Mouse (Mus musculus): ENCODE measurements around the gene Bbs2.
"Not testable (repeated sequence)": the region's sequence is repeated elsewhere in the genome, so short reads cannot be mapped to it uniquely, and the experiment has no call there.

The Bbs2 gene

DNA sequence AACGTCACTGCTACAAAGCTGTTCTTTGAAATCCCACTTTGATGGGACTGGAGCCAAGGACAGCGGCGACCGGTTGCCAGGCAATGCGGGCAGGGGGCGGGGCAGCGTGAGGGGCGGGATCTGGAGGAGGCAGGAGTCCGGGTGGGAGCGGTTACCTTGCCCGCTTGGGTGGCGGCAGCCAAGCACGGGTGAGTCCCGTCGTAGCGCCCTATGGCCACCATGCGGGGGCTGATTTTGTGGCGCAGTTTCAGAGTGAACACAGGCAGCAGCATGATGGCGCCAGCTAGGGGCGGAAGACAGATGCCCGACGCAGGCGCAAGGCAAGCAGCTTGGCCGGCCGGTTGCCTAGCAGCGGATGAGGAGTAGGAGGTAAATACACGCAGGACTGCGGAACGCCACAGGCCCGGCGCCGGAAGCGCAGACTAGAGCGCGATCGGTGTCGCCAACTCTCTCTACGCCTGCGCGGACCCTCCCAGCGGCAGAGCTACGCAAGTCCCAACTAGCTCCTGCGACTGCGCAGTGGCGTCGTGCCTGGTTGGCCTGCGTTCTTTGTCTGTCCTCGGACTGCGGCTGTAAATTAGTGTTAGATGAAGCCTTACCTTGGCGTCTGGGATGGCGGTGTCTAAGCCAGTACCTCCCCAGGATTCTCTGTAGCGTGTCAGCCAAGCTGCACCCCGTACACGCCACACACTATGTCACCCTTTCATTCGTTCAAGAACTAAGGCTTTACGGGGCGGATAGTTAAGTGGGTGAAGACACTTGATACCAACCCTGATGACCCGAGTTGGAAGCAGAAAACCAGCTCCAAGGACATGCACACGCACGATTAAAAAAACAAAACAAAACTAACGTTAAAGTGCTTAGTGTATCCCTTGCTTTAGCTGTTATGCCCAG is at the start of gene Bbs2:
Gene Bbs2 (minus strand): TSS at position 848 of the 894 bp plus-strand sequence.
- peak; percentile 99 for DNase-seq (ENCODE audit: low spot score)

DNA sequence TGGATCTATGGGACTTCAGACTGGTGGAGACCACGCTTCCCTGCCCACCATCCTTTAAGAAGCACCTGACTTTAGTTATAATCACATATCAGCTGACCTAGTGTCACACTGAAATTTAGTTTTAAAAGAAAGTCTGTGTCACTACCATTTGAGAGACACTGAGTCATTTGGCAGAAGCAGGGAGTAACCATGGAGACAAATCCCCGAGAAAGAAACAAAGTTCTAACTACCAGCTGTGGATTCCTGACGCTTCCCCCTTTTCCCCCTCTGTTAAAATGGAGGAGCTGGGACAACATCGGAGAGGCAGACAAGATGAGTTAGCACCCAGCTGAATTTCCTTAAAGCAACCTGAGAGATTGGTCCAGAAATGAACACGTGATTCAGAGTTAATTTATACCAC is 49.5 kb upstream of the Bbs2 start:
- DNase-seq (ENCODE audit: low spot score) = no peak

DNA sequence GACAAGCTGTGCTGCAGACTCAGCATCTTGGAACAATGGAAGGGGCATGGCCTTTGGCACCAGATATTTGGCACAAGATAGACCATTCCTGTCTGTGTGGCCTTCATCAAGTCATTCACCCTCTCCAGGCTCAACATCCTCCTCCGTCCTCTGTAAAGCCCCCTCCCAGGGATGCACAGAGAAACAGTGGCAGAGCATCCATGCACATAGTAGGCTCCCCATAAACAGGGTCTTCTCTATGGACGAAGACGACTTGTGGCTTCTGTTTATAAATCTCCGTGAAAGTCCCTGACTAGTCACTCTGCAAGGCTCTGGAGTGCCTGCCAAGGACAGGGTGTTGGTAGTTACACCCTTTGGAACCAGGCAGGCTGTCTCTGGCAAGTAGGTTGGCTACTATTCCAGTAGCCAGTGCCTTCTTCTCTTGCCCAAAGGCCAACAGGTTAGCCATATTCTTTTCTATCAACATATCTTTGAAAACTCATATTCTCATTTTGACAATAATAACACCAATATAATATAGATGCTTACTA is 41.6 kb upstream of the Bbs2 start:
- DNase-seq (ENCODE audit: low spot score) = no peak

DNA sequence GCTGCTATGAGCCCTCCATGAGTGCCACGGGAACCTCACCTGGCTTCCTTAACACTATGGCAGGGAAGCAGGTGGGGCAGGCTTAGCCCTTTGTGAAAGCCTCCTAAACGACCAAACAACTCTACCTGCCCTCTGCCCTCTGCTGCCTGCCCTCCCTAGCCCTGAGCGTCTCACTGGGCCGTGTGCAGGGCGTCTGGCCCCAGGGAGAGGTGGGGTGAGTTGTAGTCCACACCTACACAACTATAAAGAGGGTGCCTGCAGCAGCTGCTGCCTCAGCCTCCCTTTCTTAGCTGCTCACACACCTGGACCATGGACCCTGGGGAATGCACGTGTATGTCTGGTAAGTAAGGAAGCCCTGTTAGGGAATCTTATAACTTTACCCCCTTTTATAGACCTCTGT is 38.2 kb upstream of the Bbs2 start, which contains the start of gene Mt4:
Gene Mt4 (plus strand): TSS at position 265 of the 400 bp plus-strand sequence.
- DNase-seq (ENCODE audit: low spot score) = no peak

DNA sequence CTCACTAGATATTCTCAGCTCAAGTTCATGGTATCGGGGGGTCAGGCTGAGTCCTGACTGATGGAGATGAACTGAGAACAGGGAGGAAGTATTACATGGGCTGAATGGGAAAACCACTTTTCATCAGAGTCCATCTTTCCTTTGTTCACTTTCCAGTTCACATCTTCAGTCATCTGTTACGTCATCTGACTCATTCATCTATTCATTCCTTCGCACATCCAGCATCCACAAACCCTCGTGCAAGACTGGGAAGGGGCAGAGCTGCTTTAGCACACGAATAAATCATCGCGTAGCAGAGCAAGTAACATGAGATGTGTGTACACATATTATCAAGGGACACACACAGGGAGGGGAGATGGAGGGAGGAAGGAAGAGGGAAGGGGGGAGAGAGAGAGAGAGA is 37.5 kb upstream of the Bbs2 start:
- DNase-seq (ENCODE audit: low spot score) = no peak

DNA sequence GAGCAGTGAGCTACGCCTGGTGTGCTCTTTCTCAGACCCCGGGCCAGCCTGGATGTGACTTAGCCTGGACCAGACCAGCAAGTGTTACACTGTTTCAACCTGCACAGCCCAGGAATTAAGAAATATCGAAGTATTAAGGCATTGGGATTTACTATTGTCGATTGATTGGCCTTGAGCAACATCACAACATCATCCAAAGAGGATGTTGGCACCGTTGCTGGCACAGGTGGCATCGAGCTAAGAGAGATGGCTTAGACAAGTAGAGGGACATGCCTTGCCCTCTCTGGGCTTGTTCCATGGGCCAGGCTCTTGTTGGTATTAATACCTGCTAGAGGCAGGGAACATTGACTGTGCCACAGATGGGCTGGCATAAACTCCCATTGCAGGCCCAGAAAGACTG is 36.8 kb upstream of the Bbs2 start:
- no peak for DNase-seq (ENCODE audit: low spot score)

DNA sequence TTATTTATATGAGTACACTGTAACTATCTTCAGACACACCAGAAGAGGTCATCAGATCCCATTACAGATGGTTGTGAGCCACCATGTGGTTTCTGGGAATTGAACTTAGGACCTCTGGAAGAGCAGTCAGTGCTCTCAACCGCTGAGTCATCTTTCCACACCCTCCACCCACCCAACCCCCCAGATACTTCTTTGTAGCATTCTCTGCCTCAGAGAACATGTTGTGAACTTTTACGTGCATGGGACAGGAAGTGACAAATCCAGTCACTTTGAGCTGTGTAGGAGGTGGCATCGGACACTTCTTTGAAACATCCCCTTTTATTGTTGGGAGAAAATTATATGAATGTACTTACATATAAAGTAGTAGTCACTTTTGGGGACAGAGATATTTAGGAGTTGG is 35.9 kb upstream of the Bbs2 start:
- DNase-seq (ENCODE audit: low spot score) = not testable (repeated sequence)

DNA sequence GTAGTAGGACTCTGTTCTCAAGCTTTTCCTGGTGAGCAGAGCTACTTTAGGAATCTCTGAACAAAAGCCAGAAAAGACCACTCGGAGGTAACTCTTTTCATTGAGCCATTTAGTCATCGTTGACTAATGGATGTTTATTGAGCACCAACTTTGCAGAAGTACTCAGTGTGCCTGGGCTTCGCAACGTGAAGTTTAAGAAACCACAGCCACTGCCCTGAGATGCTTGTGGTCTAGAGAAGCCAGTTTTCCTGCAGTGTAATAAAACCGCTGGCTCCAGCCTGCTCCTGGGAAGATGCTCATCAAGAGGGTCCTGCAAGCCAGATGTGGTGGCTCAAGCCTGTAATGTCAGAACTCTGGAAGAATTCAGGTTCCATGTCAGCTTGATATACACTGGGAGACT is 33.4 kb upstream of the Bbs2 start:
- no peak for DNase-seq (ENCODE audit: low spot score)

DNA sequence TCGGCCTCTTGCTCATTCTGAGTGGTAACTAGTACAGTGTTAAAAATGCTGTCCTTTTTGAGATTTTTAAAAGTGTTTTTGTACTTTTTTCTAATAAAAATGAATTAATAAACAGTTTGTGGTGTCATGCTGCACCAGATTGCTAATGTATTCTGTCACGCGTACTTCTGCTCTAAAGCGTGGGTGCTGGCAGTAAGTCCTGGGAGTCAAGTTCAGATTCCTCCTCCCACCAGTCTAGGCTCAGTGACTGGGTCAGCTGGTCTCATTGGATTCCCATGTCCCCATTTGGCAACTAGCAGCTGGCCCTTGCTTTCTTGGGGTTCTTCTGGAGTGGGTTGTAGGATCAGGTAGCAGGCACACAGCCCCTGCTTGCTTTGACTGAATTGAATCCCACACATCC is 31.4 kb upstream of the Bbs2 start:
- no peak for DNase-seq (ENCODE audit: low spot score)

DNA sequence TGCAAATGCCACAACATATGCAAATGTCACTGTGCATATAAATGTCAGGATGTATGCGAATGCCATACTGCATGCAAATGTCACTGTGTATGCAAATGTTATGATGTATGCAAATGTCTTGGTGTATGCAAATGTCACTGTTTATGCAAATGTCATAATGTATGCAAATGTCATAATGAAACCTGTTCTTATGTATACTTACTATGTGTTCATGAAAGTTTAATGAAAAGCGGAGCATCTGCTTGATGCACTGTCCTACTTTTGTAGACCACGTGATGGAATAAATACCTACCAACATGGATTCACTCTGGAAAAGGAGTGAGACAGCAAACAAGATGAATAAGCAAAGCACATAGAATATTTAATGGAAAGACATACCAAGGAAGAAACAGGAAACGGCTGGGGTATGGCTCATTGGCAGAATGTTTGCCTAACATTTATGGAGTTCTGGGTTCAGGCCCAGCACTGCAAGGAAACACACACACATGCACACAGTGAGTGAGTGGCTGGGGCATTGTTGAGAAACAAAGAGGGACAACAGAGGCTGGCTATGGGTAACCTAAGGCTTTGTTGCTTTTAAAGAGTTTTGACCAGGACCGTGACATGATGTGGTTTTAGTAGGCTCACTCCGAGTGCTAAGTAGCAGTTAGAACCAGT is 30.5 kb upstream of the Bbs2 start:
- DNase-seq (ENCODE audit: low spot score) = no peak

DNA sequence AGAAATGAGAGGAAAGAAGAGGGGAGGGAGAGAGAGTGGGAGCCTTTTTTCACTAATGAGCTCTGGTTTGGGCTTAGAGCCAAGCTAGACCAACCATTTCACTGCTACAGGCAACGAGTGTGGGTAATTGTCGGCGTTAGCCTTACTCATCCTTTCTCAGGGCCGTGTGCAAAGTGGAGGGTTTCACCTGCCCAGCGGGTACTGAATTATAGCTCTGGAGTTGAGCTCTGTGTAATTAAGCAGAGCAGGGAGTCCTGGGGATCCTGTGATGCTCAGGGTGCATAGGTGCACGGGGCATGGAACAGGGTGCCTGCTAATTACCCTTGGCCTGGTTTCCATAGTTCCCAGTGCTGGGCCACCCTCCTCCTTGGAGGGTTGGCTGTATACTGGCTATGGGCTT is 29.0 kb upstream of the Bbs2 start:
- DNase-seq (ENCODE audit: low spot score) = no peak

DNA sequence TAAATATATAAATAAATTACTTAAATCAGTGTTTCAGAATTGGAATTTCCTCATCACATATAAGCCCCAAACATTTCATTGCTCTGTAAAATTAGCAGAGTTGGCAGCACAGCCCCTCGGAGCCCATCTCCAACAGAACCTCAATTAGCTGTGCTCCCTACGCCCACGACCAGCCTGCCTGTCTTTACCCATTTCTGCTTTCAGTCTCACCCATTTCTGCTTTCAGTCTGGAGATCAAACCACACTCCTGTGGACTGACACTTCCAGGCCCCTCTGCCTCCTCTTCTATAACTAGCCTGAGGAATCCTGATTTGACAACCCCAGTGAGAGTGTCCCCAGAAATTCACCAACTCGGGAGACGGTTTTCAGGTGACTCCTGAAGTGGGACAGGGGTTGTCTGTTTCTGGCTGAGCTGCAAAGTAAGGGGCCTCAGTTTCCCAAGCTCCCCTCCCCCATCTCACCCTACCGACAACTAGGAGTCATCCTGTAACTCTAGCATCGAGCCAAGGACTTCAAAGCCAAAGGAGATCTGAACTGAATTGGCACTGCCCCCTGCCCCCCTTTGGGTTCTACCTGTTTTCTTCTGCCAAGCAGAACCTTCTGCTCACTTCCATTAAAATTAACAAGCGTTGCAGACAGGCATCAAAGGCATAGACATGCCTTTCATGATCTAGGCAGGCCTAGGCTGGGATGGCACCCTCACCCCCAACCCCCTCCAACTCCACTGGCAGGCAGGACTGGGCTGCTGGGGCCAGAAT is 24.2 kb upstream of the Bbs2 start:
- DNase-seq (ENCODE audit: low spot score) = no peak

DNA sequence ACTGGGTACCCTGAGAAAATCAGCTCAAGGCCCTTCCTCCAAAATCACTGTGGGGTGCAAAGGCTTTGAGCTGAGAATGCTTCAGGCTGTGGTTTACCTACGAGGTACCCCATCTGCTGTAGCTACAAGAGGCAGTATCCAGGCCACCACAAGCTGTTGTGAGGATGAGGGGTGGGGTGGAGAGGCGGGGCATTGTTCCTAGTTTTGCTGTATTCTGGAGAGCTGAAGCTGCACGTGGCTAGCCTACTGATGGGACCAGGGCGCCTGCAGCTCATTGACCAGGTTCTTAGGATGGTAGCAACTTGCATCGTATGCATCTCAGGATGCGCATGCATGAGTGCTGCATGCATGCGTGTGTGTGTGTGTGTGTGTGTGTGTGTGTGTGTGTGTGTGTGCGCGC is 22.9 kb upstream of the Bbs2 start:
- no peak for DNase-seq (ENCODE audit: low spot score)

DNA sequence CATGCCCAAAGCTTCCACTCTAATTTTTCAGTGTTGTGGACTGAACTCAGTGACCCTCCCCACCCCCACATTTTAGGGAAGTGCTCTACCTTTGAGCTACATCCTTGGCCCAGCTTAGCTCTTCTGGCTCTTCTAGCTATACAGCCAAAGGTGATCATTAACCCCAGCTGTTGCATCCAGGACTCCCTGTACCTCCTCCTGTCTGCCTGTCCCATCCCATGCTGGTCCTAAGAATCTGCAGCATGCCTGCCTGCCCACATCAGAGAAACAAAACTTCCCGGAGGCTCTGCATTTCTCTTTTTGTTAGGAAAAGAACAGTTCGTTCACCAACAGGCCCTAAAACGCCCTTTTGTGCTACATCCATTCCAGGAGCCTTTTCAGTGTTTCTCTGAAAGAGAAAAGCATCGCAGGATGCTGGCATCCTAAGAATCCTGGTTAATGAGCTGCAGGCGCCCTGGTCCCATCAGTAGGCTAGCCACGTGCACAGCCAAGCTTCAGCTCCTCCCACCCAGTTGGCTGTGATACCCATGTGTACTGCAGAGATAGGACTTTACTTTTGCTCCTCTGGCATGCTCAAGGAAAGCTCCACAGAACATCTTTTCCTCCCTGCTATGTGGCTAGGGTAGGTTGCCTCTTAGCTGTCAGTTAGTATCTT is 20.2 kb upstream of the Bbs2 start:
- DNase-seq (ENCODE audit: low spot score) = no peak

DNA sequence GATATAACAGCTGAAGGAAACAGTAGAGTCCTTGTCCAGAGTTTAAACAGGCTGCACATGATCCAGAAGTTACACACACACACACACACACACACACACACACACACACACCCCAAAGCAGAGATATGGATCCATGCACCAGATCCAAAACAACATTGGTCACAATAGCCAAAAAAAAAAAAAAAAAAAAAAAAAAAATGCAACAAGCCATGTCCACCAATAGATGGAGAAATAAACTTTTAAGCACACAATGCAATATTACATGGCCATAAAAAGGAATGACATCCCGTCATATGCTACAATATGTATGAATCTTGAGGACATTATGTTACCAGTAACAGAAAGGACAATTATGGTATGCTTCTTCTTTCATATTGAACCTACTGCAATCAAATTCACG is 15.2 kb upstream of the Bbs2 start:
- no peak for DNase-seq (ENCODE audit: low spot score)

DNA sequence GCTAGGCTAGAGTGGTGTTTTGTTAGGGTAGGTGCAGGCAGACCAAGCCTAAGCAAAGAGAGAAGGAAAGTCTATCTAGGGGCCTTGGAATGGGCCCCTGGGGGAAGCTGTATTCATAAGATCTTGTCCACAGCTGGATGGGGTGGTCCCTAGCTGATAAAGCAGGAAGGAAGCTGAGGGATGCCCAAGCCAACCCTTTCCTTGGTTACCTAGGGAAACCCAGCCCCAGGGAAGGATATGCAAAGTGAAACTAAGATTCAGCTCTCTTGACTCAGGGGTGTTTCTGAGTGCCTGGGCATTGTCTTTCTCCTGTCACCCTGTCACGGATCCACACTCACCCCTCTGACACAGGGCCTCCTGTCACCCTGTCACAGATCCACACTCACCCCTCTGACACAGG is 14.7 kb upstream of the Bbs2 start:
- no peak for DNase-seq (ENCODE audit: low spot score)

DNA sequence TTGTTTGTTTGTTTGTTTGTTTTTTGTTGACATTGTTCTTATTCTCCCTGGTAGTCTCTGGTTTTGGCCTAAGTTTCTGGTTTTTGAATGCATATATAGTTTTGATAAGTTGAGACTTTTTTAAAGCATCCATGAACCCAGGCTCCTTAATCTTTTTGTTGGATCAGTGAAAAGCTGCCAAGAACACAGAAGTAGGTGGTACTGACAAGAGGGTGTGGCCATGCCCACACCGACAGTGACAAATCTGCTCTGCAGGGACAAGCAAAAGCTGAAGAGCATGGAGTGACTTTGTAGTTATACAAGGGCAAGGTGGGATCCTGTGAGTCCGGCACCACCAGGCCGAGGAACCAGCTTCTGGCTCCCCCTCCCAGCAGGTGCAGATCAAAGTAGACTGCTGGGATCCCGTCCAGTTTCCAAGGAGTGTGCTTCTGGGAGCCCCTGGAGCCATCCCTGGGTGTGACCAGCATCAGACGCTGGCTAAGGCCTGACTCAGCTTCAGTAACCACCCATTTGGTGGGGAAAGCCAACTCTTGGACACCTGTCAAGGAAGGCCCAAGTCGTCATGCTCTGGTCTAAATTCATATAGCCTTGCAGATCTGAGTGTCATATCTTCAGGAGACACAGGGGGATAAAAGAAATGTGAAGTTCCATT is 11.9 kb upstream of the Bbs2 start:
- DNase-seq (ENCODE audit: low spot score) = no peak

DNA sequence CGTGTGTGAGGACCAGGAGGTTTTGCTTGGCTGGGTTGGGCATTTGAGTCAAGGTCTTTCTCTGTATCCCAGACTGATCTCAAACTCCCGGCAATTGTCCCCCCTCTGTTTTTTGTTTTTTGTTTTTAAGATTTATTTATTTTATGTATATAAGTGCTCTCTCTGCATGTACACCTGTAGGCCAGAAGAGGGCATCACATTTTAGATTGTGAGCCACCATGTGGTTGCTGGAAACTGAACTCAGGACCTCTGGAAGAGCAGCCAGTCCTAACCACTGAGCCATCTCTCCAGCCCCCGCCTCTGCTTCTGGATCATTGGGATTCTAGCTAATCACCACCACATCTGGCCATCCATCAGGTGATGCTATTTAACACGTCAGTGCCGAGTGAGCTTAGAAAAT is 11.1 kb upstream of the Bbs2 start:
- no peak for DNase-seq (ENCODE audit: low spot score)

DNA sequence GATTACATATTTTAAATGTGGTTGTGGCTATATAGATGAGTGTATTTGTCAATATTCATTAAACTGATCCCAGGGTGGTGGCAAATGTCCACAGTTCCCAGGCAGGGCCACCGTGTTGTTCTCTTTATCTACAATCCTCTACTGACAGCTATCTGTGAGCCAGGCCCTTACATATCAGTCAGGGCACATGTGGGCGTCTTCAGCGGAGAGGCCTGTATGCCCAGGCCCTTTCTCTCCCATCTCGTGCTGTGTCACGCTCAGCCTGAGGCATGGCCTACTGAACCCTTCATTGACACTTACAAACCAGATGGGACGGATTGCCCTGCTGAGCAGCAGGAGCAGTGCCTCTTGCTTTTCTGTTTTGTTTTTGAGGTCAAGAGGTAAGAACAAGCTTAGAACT is 10.7 kb upstream of the Bbs2 start:
- DNase-seq (ENCODE audit: low spot score) = no peak

DNA sequence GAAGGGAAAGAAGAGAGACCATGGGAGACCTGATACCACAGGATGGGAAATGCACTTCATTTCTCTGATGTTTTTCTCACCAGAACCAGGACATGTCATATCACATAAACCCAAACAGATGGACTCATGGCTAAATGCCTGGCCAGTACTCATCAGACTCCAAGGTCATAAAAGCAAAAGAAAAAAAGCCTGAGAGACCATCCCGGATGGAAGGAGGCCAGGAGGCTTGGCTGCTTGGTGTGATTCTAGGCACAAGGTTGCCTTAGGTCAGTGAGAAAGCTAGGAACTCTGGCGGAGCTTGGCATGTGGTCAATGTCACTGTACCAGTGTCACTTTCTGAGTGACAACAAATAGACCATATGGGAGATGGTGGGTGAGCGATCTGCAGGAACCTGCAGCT is 9.1 kb upstream of the Bbs2 start:
- peak; percentile 63 for DNase-seq (ENCODE audit: low spot score)

DNA sequence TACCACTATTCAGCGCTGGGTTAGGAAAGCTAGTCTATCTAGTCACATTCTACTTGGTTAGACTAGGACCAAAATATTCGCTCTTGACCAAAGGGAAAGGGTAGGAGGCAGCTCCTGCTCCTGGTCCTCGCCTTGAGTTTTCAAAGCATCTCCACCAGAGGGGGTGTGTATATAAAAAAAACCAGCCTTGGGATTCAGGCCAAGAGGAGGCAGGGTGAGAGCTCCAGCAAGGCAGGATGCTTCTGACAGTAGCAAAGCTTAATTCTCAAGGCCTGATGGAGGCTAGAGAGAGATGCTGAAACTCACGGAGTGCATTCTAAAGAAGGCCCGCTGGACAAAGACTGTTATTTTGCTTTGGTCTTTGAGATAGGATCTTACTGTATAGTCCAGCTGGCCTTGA is 5.4 kb upstream of the Bbs2 start:
- peak; percentile 51 for DNase-seq (ENCODE audit: low spot score)

DNA sequence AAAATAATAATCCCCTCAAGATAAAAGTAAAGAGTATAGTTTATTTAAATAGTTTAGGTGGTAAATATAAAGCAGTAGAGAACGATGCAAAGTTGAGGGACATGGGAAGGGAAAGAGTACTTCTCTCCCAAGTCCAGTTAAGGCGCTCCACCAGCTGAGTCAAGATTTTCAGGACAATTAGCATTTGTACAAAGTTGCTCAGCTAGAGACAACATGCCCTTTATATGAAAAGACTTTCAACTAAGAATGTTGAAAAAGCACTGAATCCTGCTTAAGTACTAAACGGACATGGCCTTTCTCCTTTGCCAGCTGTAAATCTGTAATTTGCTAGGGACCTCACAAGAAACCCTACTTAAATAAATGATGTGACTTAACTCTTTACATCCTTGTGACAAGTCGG is 268 bp upstream of the Bbs2 start:
- DNase-seq (ENCODE audit: low spot score) = no peak
